Mouse (Mus musculus) stomach, embryonic 15.5 days (tissue): ENCODE measurements at regions not wholly inside any gene's neighbourhood (a gene's known extent, or its start where the extent isn't known, plus 50 kb on each side); places are given as distances from the start of the nearest gene placed in this dataset.

Experiments used
- ATAC-seq: fragments of 200-750 bp; cut with Nextera tagmentation; 2 replicates; pipeline ENCODE4 v1.8.0; 2017; ENCODE audit warnings: low read depth, moderate number of reproducible peaks, moderate TSS enrichment; ENCODE audit not compliant: insufficient read depth, low FRiP score
- H3K27ac ChIP-seq: fragments of 300-500 bp; sonication (generic); 2 replicates; pipeline ENCODE4 v1.5.1; 2015; ENCODE audit warnings: mild to moderate bottlenecking, inconsistent platforms
- H3K27me3 ChIP-seq: fragments of 300-500 bp; sonication (generic); replicated peaks from 2 replicates; pipeline ENCODE4 v1.6.1; 2015; ENCODE audit warnings: inconsistent platforms
- H3K36me3 ChIP-seq: fragments of 300-500 bp; sonication (generic); 2 replicates; pipeline ENCODE4 v1.6.1; 2015; ENCODE audit warnings: inconsistent platforms
- H3K4me1 ChIP-seq: fragments of 300-500 bp; sonication (generic); 2 replicates; pipeline ENCODE4 v1.6.1; 2015; ENCODE audit warnings: inconsistent platforms
- H3K4me2 ChIP-seq: fragments of 300-500 bp; sonication (generic); 2 replicates; pipeline ENCODE4 v1.6.1; 2015; ENCODE audit warnings: mild to moderate bottlenecking, inconsistent platforms
- H3K4me3 ChIP-seq: fragments of 300-500 bp; sonication (generic); replicated peaks from 2 replicates; pipeline ENCODE4 v1.5.1; 2015; ENCODE audit warnings: inconsistent platforms
- H3K9ac ChIP-seq: fragments of 300-500 bp; sonication (generic); 2 replicates; pipeline ENCODE4 v1.6.1; 2015; ENCODE audit warnings: inconsistent platforms
- H3K9me3 ChIP-seq: fragments of 300-500 bp; sonication (generic); 2 replicates; pipeline ENCODE4 v1.6.1; 2016; ENCODE audit warnings: inconsistent platforms
- WGBS: fragments of 180-500 bp; shearing (Covaris S2); methylation state at CpG from one replicate; pipeline ENCODE4 v1.1.7; 2015; 5-methylcytosine and 5-hydroxymethylcytosine counted together

- Histone ChIP-seq H3K9me3 (no peaks in the 10 kb centered on the region), H3K9ac (no peak overlapping the region), H3K4me2 (no peak overlapping the region), H3K4me3 (no peak overlapping the region), H3K4me1 (0 out of 2 replicates have a peak, but pooled peaks cover 2% of the 10 kb centered on the region), H3K36me3 (no peaks in the 10 kb centered on the region), H3K27me3 (no peaks in the 10 kb centered on the region), H3K27ac (peak overlapping the region; percentile 59; the same call in 1 of the 2 replicates)
- 67% methylated on average over 4 of the region's 4 CpGs for WGBS
- ATAC-seq = peak; percentile 33; the same call in 1 of the 2 replicates
Measured at GRCm38 (mm10) chr2:75765403-75765802, 61.0 kb upstream of the Nfe2l2 start.

- WGBS = 58% methylated on average over 3 of the region's 3 CpGs
- H3K27me3 ChIP-seq = no peaks in the 10 kb centered on the region
- no peaks in the 10 kb centered on the region for H3K36me3 ChIP-seq
- no peak overlapping the region for H3K4me3 ChIP-seq
- H3K27ac ChIP-seq = no peak overlapping the region
- H3K9ac ChIP-seq = no peak overlapping the region
- H3K4me1 ChIP-seq = no peaks in the 10 kb centered on the region
- H3K9me3 ChIP-seq = no peaks in the 10 kb centered on the region
- no peak overlapping the region for H3K4me2 ChIP-seq
- ATAC-seq = peak; percentile 37; the same call in 1 of the 2 replicates
Measured at GRCm38 (mm10) chr2:75763252-75763651, 58.8 kb upstream of the Nfe2l2 start.

- WGBS = 80% methylated on average over 5 of the region's 5 CpGs
- Histone ChIP-seq H3K36me3 (no peaks in the 10 kb centered on the region), H3K4me3 (no peak overlapping the region), H3K9ac (no peak overlapping the region), H3K27me3 (no peaks in the 10 kb centered on the region), H3K4me1 (peaks cover 5% of the 10 kb centered on the region; the same call in 1 of the 2 replicates), H3K9me3 (no peaks in the 10 kb centered on the region), H3K27ac (no peak overlapping the region), H3K4me2 (no peak overlapping the region)
- no peak for ATAC-seq
Measured at GRCm38 (mm10) chr2:75762030-75762429, 57.6 kb upstream of the Nfe2l2 start.

- no peaks in the 10 kb centered on the region for H3K9me3 ChIP-seq
- WGBS = 92% methylated on average over 9 of the region's 9 CpGs
- H3K9ac ChIP-seq = no peak overlapping the region
- no peaks in the 10 kb centered on the region for H3K36me3 ChIP-seq
- no peak overlapping the region for H3K27ac ChIP-seq
- peaks cover 7% of the 10 kb centered on the region; the same call in 1 of the 2 replicates for H3K4me1 ChIP-seq
- no peak overlapping the region for H3K4me2 ChIP-seq
- no peaks in the 10 kb centered on the region for H3K27me3 ChIP-seq
- no peak overlapping the region for H3K4me3 ChIP-seq
- ATAC-seq = no peak
Measured at GRCm38 (mm10) chr2:75761626-75762025, 57.2 kb upstream of the Nfe2l2 start.

GRCm38 (mm10) chr2:75759196-75759885 is 54.9 kb upstream of the Nfe2l2 start:
- no peak overlapping the region for H3K4me3 ChIP-seq
- H3K27ac ChIP-seq = no peak overlapping the region
- no peaks in the 10 kb centered on the region for H3K27me3 ChIP-seq
- peaks cover 8% of the 10 kb centered on the region; the same call in 1 of the 2 replicates for H3K4me1 ChIP-seq
- H3K4me2 ChIP-seq = no peak overlapping the region
- H3K36me3 ChIP-seq = no peaks in the 10 kb centered on the region
- 82% methylated on average over 11 of the region's 11 CpGs for WGBS
- H3K9ac ChIP-seq = no peak overlapping the region
- ATAC-seq = no peak
- H3K9me3 ChIP-seq = no peaks in the 10 kb centered on the region

GRCm38 (mm10) chr2:75758277-75758676 is 53.8 kb upstream of the Nfe2l2 start:
- Histone ChIP-seq H3K4me1 (peaks cover 8% of the 10 kb centered on the region; the same call in 1 of the 2 replicates), H3K4me3 (no peak overlapping the region), H3K27ac (no peak overlapping the region), H3K9ac (no peak overlapping the region), H3K36me3 (no peaks in the 10 kb centered on the region), H3K27me3 (no peaks in the 10 kb centered on the region), H3K9me3 (no peaks in the 10 kb centered on the region), H3K4me2 (no peak overlapping the region)
- no peak for ATAC-seq
- 70% methylated on average over 6 of the region's 6 CpGs for WGBS

- peak overlapping the region; percentile 90 for H3K27ac ChIP-seq
- peak overlapping the region; percentile 33 for H3K4me2 ChIP-seq
- WGBS = 49% methylated on average over 16 of the region's 16 CpGs
- no peaks in the 10 kb centered on the region for H3K9me3 ChIP-seq
- peak; percentile 87; the same call in 1 of the 2 replicates for ATAC-seq
- H3K4me3 ChIP-seq = no peak overlapping the region
- H3K9ac ChIP-seq = no peak overlapping the region
- H3K36me3 ChIP-seq = no peaks in the 10 kb centered on the region
- peaks cover 8% of the 10 kb centered on the region; the same call in 1 of the 2 replicates for H3K4me1 ChIP-seq
- no peaks in the 10 kb centered on the region for H3K27me3 ChIP-seq
Measured at GRCm38 (mm10) chr2:75756704-75757638, 52.5 kb upstream of the Nfe2l2 start.

GRCm38 (mm10) chr2:75754606-75755005 is 50.2 kb upstream of the Nfe2l2 start:
- H3K36me3 ChIP-seq = no peaks in the 10 kb centered on the region
- no peaks in the 10 kb centered on the region for H3K9me3 ChIP-seq
- H3K4me1 ChIP-seq = peaks cover 8% of the 10 kb centered on the region; the same call in 1 of the 2 replicates
- no peak overlapping the region for H3K4me3 ChIP-seq
- H3K27ac ChIP-seq = no peak overlapping the region
- no peak overlapping the region for H3K9ac ChIP-seq
- no peak for ATAC-seq
- 70% methylated on average over 7 of the region's 7 CpGs for WGBS
- H3K4me2 ChIP-seq = no peak overlapping the region
- no peaks in the 10 kb centered on the region for H3K27me3 ChIP-seq
